Mouse (Mus musculus) 3134 (cell line): ENCODE data around the gene Uqcrq.
"Not testable (repeated sequence)": the region's sequence is repeated elsewhere in the genome, so short reads cannot be mapped to it uniquely, and the experiment has no call there.

ENCODE experiments used
- DNase-seq: peaks from one replicate; pipeline ENCODE4 v3.0.0-alpha.2; 2011; ENCODE audit warnings: low spot score; ENCODE audit not compliant: insufficient read length; ENCODE audit errors: extremely low read depth

The Uqcrq gene

GRCm38 (mm10) chr11:53452396-53452795, 21.8 kb upstream of the Uqcrq start:
- no peak for DNase-seq

DNA sequence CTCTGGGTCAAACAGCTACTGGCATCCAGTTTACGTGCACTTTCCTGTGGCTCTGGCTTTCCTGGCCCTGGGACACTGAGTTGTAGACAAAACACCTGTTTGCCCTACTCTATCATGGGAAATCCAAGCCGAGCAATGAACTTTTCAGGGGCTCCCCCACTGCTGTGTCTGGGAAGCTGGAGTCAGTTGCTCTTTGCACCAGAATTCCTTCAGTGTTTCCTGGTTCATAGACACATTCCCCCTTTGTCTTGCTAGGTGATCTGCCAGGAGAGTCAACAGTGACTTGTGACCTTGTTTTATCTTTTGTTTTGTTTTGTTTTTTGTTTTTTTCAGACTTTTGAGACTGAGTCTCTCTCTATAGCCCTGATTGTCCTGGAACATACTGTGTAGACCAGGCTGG, 20.7 kb upstream of the Uqcrq start:
- no peak for DNase-seq

DNA sequence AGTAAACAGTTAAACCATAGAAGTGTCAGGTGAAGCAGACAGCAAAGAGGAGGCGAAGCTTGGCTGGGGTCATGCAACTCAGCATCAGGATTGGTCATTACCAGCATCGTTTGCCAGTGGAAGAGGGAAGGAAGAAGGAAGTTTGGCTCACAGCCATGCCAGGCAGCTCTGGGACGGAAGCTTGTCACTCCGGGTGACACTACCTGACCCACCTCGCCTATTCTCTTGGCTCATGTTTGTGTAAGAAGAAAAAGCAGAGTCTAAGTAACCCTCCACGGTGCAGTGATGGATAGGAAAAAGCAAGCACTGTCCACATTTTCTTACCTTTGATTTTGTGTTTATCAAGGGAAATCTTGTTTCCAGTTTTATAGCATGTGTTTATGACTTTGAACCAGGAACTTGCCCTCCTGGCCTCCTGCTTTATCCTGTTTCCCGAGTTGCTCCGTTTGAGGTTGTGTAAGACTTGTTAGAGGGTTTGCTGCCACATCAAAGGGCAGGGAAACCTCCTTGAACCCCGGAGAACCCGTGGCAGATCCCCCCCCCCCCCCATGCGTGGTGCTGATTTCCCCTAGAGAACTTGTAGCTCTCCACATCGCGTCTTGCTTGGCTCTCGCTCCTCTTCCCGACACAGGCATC, 19.6 kb upstream of the Uqcrq start:
- no peak for DNase-seq

DNA sequence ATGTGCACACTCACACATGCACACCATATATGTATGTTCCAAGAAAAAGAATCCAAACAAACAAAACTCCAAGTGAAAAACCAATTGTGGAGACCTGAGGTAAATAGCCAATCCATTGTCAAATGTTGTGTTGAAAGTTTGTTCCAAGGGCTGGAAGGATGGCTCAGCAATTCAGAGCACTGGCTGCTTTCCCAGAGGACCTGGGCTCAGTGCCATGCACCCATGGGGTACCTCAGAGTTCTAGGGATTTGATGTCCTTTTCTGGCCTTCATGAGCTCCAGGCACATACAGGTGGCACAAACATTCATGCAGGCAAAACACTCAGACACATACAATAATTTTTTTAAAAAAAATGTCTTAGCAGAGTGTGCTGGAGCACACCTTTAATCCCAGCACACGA, 17.9 kb upstream of the Uqcrq start:
- DNase-seq, result no peak

- DNase-seq, result no peak
Observed at GRCm38 (mm10) chr11:53447996-53448395, 17.4 kb upstream of the Uqcrq start.

- no peak for DNase-seq
Observed at GRCm38 (mm10) chr11:53446183-53446582, 15.6 kb upstream of the Uqcrq start.

DNA sequence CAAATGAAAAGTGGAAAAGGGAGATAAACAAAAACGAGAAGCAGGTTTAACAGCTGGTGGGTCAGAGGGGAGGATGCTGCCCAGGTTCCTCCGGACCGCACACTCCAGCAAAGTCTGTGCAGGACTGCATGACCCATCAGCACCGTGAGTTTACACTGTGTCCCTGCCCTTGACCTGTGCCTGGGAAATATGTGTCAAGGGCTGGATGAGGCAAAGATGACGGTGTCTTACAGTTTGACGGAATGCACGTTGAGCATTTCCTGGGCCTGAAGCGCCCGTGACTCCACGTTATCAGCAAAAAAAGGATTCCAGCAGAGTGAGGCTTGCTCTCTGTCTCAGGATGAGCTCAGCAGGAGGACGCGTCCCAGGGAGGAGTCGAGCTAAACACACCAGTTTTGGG, 14.9 kb upstream of the Uqcrq start:
- no peak for DNase-seq

DNA sequence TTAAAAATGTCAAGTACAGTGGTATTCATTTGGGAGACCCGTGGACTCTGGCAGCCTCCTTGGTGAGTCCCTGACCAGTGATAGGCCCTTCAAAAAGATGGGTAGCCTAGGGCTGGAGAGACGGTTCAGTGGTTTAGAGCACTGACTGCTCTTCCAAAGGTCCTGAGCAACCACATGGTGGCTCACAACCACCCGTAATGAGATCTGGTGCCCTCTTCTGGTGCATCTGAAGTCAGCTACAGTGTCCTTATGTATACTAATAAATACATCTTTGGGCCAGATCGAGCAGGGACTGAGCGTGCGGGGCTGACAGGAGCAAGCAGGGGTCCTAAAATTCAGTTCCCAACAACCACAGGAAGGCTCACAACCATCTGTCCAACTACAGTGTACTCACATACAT, 13.2 kb upstream of the Uqcrq start:
- no peak for DNase-seq

- no peak for DNase-seq
Observed at GRCm38 (mm10) chr11:53441921-53442320, 11.3 kb upstream of the Uqcrq start.

- DNase-seq, result no peak
Observed at GRCm38 (mm10) chr11:53436338-53436737, 5.7 kb upstream of the Uqcrq start.

DNA sequence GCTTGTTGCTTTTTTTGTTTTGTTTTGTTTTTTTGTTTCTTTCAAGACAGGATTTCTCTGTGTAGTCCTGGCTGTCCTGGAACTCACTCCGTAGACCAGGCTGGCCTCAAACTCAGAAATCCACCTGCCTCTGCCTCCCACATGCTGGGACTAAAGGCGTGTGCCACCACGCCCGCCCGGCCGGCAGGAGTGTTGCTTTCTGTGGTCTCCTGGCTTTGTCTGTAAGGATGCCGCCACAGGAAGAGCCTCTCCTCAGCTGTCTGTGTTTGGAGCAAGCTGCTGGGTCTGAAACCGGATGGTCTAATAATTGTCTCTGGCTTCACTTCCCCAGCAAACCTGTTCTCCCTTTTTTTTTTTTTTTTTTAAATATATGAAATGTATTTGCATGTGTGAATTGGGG, 4.9 kb upstream of the Uqcrq start:
- no peak for DNase-seq

GRCm38 (mm10) chr11:53433057-53433456, 2.4 kb upstream of the Uqcrq start:
- DNase-seq, result no peak

GRCm38 (mm10) chr11:53431347-53432056, 871 bp upstream of the Uqcrq start:
- DNase-seq, result no peak

- peak; percentile 91 for DNase-seq
Observed at GRCm38 (mm10) chr11:53430300-53430669, 346 bp downstream of the Uqcrq start.

DNA sequence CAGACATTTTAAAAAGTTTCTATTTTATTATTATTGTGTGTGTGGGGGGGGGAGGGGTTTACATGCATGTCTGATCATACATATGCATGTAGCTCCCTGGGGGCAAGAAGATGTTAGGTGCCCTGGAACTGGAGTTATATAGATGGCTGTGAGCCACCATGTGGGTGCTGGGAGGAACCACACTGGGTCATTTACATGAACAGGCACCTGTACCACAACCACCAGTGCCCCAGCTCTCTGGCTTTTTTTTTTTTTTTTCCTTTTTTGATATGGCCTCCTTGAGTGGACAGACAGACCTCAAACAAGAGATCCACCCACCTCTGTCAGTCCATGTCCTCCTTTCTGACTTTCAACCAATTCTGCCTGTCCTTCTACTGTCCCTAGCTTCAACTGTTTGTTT, 1.4 kb downstream of the Uqcrq start:
- DNase-seq, result no peak

- DNase-seq, result no peak
Observed at GRCm38 (mm10) chr11:53428716-53429057, 1.9 kb downstream of the Uqcrq start.

DNA sequence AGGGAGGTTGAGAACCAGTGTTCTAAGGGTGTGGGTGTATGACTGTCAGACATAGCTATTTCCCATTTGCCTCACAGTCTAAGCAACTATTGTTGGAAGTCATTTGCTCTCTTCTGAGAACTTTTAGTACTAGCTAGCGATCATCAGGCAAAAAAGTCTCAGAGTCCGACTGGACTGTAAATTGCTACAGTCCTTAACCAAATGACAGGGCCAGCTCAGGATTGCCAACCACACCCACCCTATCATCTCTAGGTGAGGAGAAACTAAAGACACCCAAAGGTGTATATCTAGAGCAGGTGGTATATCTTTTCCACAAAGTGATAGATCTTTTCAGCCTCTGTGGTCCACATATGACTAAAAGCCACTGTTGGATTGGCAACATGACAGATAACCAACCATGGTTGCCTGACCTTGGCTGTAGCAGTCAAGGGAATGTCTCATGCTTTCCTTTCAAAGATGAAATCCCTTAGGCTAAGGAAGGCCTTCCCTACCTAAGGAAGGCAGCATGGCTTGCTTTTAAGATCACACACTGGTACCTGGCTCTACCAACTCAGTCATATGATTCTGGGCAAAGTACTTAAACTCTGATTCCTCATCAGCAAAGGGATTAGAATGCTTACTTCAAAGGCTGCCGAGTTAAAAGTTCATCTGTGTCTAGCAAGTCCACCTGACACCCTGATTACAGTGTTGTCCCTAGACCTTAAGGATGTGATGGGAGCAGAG, 2.5 kb downstream of the Uqcrq start:
- no peak for DNase-seq

GRCm38 (mm10) chr11:53426914-53427313, 3.7 kb downstream of the Uqcrq start:
- DNase-seq, result not testable (repeated sequence)

GRCm38 (mm10) chr11:53425711-53426255, 4.8 kb downstream of the Uqcrq start:
- no peak for DNase-seq

GRCm38 (mm10) chr11:53425251-53425650, 5.4 kb downstream of the Uqcrq start:
- DNase-seq, result no peak

DNA sequence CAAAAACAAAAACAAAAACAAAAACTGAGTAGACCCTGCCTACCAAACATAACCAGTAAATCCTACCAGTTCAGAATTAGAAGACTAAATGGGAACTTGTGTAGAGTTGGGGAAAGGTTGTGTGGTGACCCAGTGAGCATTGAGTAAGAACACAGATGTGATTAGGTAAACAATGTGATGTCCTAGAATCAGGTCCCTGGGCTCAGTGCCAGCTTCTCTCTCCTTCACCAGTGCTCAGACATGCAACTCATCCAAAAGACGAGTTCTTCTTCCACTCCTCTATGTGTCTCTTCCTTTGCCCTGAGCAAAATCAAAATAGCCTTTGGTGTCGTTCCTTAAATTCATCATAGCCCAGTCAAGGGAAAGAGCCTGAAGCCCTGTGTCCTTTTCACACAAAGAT, 5.8 kb downstream of the Uqcrq start:
- no peak for DNase-seq

- no peak for DNase-seq
Observed at GRCm38 (mm10) chr11:53423036-53423435, 7.6 kb downstream of the Uqcrq start, which contains the start of gene Leap2. Leap2 (minus strand) TSS chr11:53423170.
